Mouse (Mus musculus): ENCODE results near the gene Pde1a.

- no peak for TF ChIP-seq CTCF (IDR thresholded peaks at IDR 0.05; ENCODE audit: borderline replicate concordance, extremely low read depth, insufficient read depth, insufficient read length)
- TF ChIP-seq POLR2A (IDR thresholded peaks at IDR 0.05; ENCODE audit: borderline replicate concordance, extremely low read depth, insufficient read depth, insufficient read length, poor library complexity, severe bottlenecking) = no peak
Observed at GRCm38 (mm10) chr2:79921375-79921774, 207.9 kb downstream of the Pde1a start.

All from brain, embryonic 14.5 days (tissue).